Mouse (Mus musculus): ENCODE data around the gene Cdhr1.

Cdhr1 gene

GRCm38 (mm10) chr14:37068516-37068915 is 29.6 kb downstream of the Cdhr1 start:
- DNase-seq (ENCODE audit: low spot score): no peak

- no peak for DNase-seq (ENCODE audit: low spot score)
Measured at GRCm38 (mm10) chr14:37067629-37068028, 30.5 kb downstream of the Cdhr1 start, which contains the start of gene Lrit2. Gene Lrit2, plus strand, starts transcription at chr14:37067929.

DNA sequence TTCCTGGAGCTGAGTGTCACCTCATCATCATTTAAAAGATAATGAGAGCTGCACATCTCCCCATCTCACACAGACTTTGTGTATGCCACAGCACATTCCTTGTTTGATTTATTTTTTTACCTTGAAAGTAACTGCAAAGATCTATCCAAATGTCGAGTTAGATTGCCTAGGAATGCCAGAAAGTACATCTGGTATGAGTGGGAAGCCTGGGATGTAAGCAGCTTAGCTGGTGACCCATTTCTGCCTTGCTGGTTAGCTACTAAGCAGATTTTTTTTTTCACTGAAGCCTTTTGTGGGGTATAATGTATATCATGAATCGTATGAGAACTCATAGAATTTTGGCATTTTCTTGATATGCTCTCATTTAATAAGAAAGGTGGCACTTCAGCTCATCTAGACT is 31.5 kb downstream of the Cdhr1 start:
- peak; percentile 29 for DNase-seq (ENCODE audit: low spot score)

GRCm38 (mm10) chr14:37064849-37065248 is 33.3 kb downstream of the Cdhr1 start:
- no peak for DNase-seq (ENCODE audit: low spot score)

DNA sequence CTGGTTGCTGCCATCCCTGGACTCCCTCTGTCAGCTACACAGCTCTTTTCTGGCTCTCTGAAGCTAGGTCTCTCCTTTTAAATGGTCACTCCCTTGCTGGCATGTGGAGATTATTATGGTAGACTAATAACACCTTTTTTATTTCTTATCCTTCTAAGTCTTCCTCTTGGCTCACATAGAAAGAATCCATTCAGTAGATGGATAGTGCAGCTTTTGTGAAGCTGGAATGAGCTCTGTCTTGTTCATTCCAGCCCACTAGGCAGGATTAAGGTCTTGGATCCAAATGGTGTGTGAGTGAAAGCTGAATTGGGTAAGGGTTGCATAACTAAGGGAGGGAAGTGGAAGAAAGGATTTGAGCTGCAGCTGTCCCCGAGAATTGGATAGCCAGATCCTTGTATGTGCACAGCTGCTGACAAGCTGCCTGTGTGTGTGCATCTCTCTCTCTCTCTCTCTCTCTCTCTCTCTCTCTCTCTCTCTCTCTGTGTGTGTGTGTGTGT is 49.2 kb downstream of the Cdhr1 start, which contains the start of gene Rgr:
TSS of gene Rgr (minus strand) at position 51 of the 497 bp plus-strand sequence.
- no peak for DNase-seq (ENCODE audit: low spot score)

- no peak for DNase-seq (ENCODE audit: low spot score)
Measured at GRCm38 (mm10) chr14:37034432-37034831, 63.7 kb downstream of the Cdhr1 start.

- DNase-seq (ENCODE audit: low spot score): peak; percentile 70
Measured at GRCm38 (mm10) chr14:37033241-37033640, 64.9 kb downstream of the Cdhr1 start.

GRCm38 (mm10) chr14:37032481-37033104 is 65.6 kb downstream of the Cdhr1 start:
- DNase-seq (ENCODE audit: low spot score): no peak

DNA sequence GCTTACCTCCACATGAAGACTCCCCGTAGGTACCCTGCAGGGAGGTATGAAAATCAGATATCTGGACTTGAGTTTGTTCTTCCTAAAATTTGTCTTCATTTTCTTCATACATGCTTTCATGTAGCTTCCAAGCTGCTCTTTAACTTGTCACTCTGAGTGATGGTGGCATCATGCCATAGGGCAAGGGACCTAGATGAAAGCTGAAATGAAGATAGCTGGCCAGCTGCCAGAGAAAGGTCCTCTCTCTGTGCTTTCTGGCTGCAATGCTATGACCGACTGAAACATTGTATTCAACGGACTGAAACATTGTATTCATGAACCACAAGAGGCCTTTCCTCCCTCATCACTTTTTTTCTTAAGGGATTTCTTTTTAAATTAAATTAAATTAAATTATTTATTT is 69.6 kb downstream of the Cdhr1 start:
- DNase-seq (ENCODE audit: low spot score): no peak

DNA sequence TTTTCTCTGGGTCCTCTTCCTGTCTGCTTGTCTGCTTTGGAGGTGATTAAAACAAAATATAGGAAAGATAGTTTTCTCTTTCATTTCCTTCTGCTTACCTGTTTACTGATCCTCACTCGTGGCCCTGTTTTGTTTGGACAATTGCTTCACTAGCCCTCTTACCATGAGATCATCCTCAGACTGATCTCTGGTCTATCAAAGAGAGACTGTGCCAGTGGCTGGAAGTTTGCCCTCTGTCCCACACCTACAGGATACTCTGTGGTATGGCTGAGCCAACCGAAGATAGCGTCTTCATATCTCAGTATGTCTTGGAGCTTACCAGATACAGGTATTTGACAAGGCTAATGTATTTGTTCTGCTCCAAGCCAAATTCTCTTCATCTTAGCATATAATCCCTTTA is 70.2 kb downstream of the Cdhr1 start:
- DNase-seq (ENCODE audit: low spot score): no peak

All from left cerebral cortex, adult 11 months (tissue).